Mouse (Mus musculus): Measurements from ENCODE around the gene Gm20388. TPM values are rescaled to one million over a fixed set of nuclear protein-coding genes. Genes with fewer than 3 reads are reported as not detected.

The Gm20388 gene
- polyA plus RNA-seq, 1 experiment from 2014 or later = not detected

GRCm38 (mm10) chr8:121896476-121897145, 1986.0 kb downstream of the Gm20388 start:
- H3K9me3 ChIP-seq (ENCODE audit: control insufficient read depth, low read length) = no peaks in the 10 kb centered on the region
- H3K9ac ChIP-seq (ENCODE audit: low read length) = no peak overlapping the region
- H3K36me3 ChIP-seq (ENCODE audit: control insufficient read depth, insufficient read depth, low read length) = no peaks in the 10 kb centered on the region
- H3K4me1 ChIP-seq (replicated peaks; ENCODE audit: control insufficient read depth, insufficient read depth) = peaks cover 16% of the 10 kb centered on the region
- DNase-seq (ENCODE audit: low spot score) (no peak), ATAC-seq (ENCODE audit: low FRiP score, low TSS enrichment) (no peak)
- H3K27me3 ChIP-seq (ENCODE audit: control insufficient read depth, insufficient read depth, low read length) = no peaks in the 10 kb centered on the region
- WGBS = 51% methylated on average over 12 of the region's 12 CpGs
- H3K4me3 ChIP-seq (ENCODE audit: low read depth, low read length) = no peak overlapping the region
- H3K27ac ChIP-seq (replicated peaks) = peak overlapping the region; percentile 90
- TF ChIP-seq CTCF (IDR thresholded peaks at IDR 0.05; ENCODE audit: low read depth) (no peak), EP300 (optimal IDR thresholded peaks at IDR 0.05) (no peak)
- H3K4me2 ChIP-seq (replicated peaks; ENCODE audit: low read depth) = no peak overlapping the region

DNA sequence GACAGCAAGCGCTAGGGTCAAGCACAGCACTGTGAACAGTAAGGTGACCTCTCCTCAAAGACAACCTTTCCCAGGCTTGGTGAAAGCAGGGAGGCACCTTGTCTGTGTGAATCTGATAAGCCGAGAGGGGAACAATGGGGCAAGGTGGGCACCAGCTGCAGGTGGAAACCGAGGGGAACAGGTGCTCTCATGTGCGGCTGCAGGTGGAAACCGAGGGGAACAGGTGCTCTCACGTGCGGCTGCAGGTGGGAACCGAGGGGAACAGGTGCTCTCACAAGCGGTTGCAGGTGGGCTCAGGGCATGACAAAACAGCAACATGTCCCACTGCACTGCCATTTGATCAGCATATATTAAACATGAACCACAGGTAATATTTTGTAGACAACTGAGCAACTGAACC, 1986.6 kb downstream of the Gm20388 start:
- Histone ChIP-seq H3K4me3 (ENCODE audit: low read depth, low read length) (no peak overlapping the region), H3K27ac (replicated peaks) (peak overlapping the region; percentile 90), H3K4me2 (replicated peaks; ENCODE audit: low read depth) (peak overlapping the region; percentile 21; the same call in 1 of the 2 replicates), H3K9me3 (ENCODE audit: control insufficient read depth, low read length) (no peaks in the 10 kb centered on the region), H3K4me1 (replicated peaks; ENCODE audit: control insufficient read depth, insufficient read depth) (peaks cover 16% of the 10 kb centered on the region), H3K9ac (ENCODE audit: low read length) (peak overlapping the region; percentile 27; the same call in 1 of the 2 replicates), H3K36me3 (ENCODE audit: control insufficient read depth, insufficient read depth, low read length) (no peaks in the 10 kb centered on the region), H3K27me3 (ENCODE audit: control insufficient read depth, insufficient read depth, low read length) (no peaks in the 10 kb centered on the region)
- WGBS = 54% methylated on average over 9 of the region's 9 CpGs
- ATAC-seq (ENCODE audit: low FRiP score, low TSS enrichment) (no peak), DNase-seq (ENCODE audit: low spot score) (no peak)
- TF ChIP-seq CTCF (IDR thresholded peaks at IDR 0.05; ENCODE audit: low read depth) (no peak), EP300 (optimal IDR thresholded peaks at IDR 0.05) (no peak)

DNA sequence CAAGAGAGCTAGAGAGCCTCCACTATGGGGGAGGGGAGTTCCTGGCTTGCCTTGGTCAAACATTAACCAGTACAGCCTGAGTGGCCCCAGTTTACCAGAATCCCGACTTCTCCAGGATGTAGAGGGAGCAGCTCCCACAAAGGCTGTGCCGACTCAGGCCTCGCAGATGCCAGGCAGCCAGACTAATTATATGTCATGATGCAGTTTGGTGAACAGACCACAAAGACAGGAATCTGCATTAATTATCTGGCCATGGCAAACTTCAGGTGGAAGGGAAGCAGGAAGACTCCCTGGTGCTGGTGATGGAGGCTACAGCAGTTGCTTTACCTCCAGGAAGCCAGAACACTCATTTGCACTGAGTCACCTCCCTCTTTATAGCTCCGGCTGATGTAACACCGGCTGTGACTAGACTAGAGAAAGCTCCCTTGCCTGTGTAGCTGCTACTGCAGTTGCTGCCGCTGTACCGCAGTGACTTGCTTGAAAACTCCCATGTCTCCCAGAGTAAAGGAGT, 1987.3 kb downstream of the Gm20388 start:
- H3K4me1 ChIP-seq (replicated peaks; ENCODE audit: control insufficient read depth, insufficient read depth) = peaks cover 16% of the 10 kb centered on the region
- DNase-seq (ENCODE audit: low spot score) (peak; percentile 67), ATAC-seq (ENCODE audit: low FRiP score, low TSS enrichment) (peak; percentile 77)
- no peaks in the 10 kb centered on the region for H3K36me3 ChIP-seq (ENCODE audit: control insufficient read depth, insufficient read depth, low read length)
- H3K27me3 ChIP-seq (ENCODE audit: control insufficient read depth, insufficient read depth, low read length) = no peaks in the 10 kb centered on the region
- H3K27ac ChIP-seq (replicated peaks) = peak overlapping the region; percentile 90
- peak overlapping the region; percentile 21 for H3K4me2 ChIP-seq (replicated peaks; ENCODE audit: low read depth)
- peak overlapping the region; percentile 6 for H3K4me3 ChIP-seq (ENCODE audit: low read depth, low read length)
- H3K9me3 ChIP-seq (ENCODE audit: control insufficient read depth, low read length) = no peaks in the 10 kb centered on the region
- peak overlapping the region; percentile 31 for H3K9ac ChIP-seq (ENCODE audit: low read length)
- WGBS = 10% methylated on average over 7 of the region's 7 CpGs
- TF ChIP-seq CTCF (IDR thresholded peaks at IDR 0.05; ENCODE audit: low read depth) (no peak), EP300 (optimal IDR thresholded peaks at IDR 0.05) (no peak)

- H3K36me3 ChIP-seq (ENCODE audit: control insufficient read depth, insufficient read depth, low read length) = no peaks in the 10 kb centered on the region
- peak; percentile 91 for DNase-seq (ENCODE audit: low spot score)
- ATAC-seq (ENCODE audit: low FRiP score, low TSS enrichment) = peak; percentile 93
- peak overlapping the region; percentile 90 for H3K27ac ChIP-seq (replicated peaks)
- TF ChIP-seq CTCF (IDR thresholded peaks at IDR 0.05; ENCODE audit: low read depth) = peak; percentile 42
- no peak for TF ChIP-seq EP300 (optimal IDR thresholded peaks at IDR 0.05)
- peak overlapping the region; percentile 6 for H3K4me3 ChIP-seq (ENCODE audit: low read depth, low read length)
- H3K27me3 ChIP-seq (ENCODE audit: control insufficient read depth, insufficient read depth, low read length) = no peaks in the 10 kb centered on the region
- peak overlapping the region; percentile 21 for H3K4me2 ChIP-seq (replicated peaks; ENCODE audit: low read depth)
- peak overlapping the region; percentile 31 for H3K9ac ChIP-seq (ENCODE audit: low read length)
- H3K9me3 ChIP-seq (ENCODE audit: control insufficient read depth, low read length) = no peaks in the 10 kb centered on the region
- peaks cover 16% of the 10 kb centered on the region for H3K4me1 ChIP-seq (replicated peaks; ENCODE audit: control insufficient read depth, insufficient read depth)
- WGBS = 5% methylated on average over 4 of the region's 4 CpGs
These were observed 1987.8 kb downstream of the Gm20388 start for GRCm38 (mm10) chr8:121898401-121898931.

- H3K27me3 ChIP-seq (ENCODE audit: control insufficient read depth, insufficient read depth, low read length) = no peaks in the 10 kb centered on the region
- H3K4me1 ChIP-seq (replicated peaks; ENCODE audit: control insufficient read depth, insufficient read depth) = peaks cover 16% of the 10 kb centered on the region
- H3K9me3 ChIP-seq (ENCODE audit: control insufficient read depth, low read length) = no peaks in the 10 kb centered on the region
- WGBS = 82% methylated on average over 18 of the region's 18 CpGs
- DNase-seq (ENCODE audit: low spot score) (no peak), ATAC-seq (ENCODE audit: low FRiP score, low TSS enrichment) (no peak)
- no peak overlapping the region for H3K4me3 ChIP-seq (ENCODE audit: low read depth, low read length)
- TF ChIP-seq CTCF (IDR thresholded peaks at IDR 0.05; ENCODE audit: low read depth) (no peak), EP300 (optimal IDR thresholded peaks at IDR 0.05) (no peak)
- H3K27ac ChIP-seq (replicated peaks) = peak overlapping the region; percentile 90
- H3K4me2 ChIP-seq (replicated peaks; ENCODE audit: low read depth) = peak overlapping the region; percentile 21; the same call in 1 of the 2 replicates
- peak overlapping the region; percentile 31; the same call in 1 of the 2 replicates for H3K9ac ChIP-seq (ENCODE audit: low read length)
- H3K36me3 ChIP-seq (ENCODE audit: control insufficient read depth, insufficient read depth, low read length) = no peaks in the 10 kb centered on the region
These were observed 1988.8 kb downstream of the Gm20388 start for GRCm38 (mm10) chr8:121899180-121900044.
